Mouse (Mus musculus) intestine, postnatal 0 days (tissue): ENCODE measurements around the gene Serf2. TPM values are rescaled to one million over a fixed set of nuclear protein-coding genes. Genes with fewer than 3 reads are reported as not detected.
A peak's percentile ranks its signal among the peaks of the same experiment; 100 is the strongest.
"Not testable (repeated sequence)": the region's sequence is repeated elsewhere in the genome, so short reads cannot be mapped to it uniquely, and the experiment has no call there.

Source experiments
- ATAC-seq: fragments of 200-750 bp; cut with Nextera tagmentation; 2 replicates; pipeline ENCODE4 v1.8.0; 2017; ENCODE audit warnings: mild to moderate bottlenecking, moderate TSS enrichment, moderate library complexity
- H3K27ac ChIP-seq: fragments of 300-500 bp; sonication (generic); 2 replicates; pipeline ENCODE4 v1.5.1; 2014; ENCODE audit warnings: mild to moderate bottlenecking, low read depth, low read length, moderate library complexity
- H3K27me3 ChIP-seq: fragments of 300-500 bp; sonication (generic); replicated peaks from 2 replicates; pipeline ENCODE4 v1.6.1; 2014; ENCODE audit warnings: low read length, mixed read lengths; ENCODE audit not compliant: control insufficient read depth, insufficient read depth
- H3K36me3 ChIP-seq: fragments of 300-500 bp; sonication (generic); 2 replicates; pipeline ENCODE4 v1.6.1; 2014; ENCODE audit warnings: mild to moderate bottlenecking, moderate library complexity; ENCODE audit not compliant: control insufficient read depth, insufficient read depth
- H3K4me1 ChIP-seq: fragments of 300-500 bp; sonication (generic); replicated peaks from 2 replicates; pipeline ENCODE4 v1.6.1; 2014; ENCODE audit warnings: antibody characterized with exemption, low read length, mixed read lengths; ENCODE audit not compliant: control insufficient read depth, insufficient read depth
- H3K4me2 ChIP-seq: fragments of 300-500 bp; sonication (generic); replicated peaks from 2 replicates; pipeline ENCODE4 v1.6.1; 2014; ENCODE audit warnings: low read depth, mild to moderate bottlenecking, moderate library complexity
- H3K4me3 ChIP-seq: fragments of 300-500 bp; sonication (generic); 2 replicates; pipeline ENCODE4 v1.5.1; 2014; ENCODE audit warnings: low read depth, low read length
- H3K9ac ChIP-seq: fragments of 300-500 bp; sonication (generic); 2 replicates; pipeline ENCODE4 v1.6.1; 2014; ENCODE audit warnings: mild to moderate bottlenecking, low read depth, low read length
- H3K9me3 ChIP-seq: fragments of 300-500 bp; sonication (generic); 2 replicates; pipeline ENCODE4 v1.6.1; 2016; ENCODE audit warnings: mixed run types; ENCODE audit not compliant: control insufficient read depth
- CTCF ChIP-seq: sonication (generic); IDR thresholded peaks from 2 replicates; pipeline ENCODE4 v1.5.1; 2016; ENCODE audit warnings: low read depth, mild to moderate bottlenecking, control low read depth, antibody characterized with exemption, moderate library complexity
- WGBS: fragments of 180-500 bp; shearing (Covaris S2); extraction: QIAGEN DNeasy Blood & Tissue Kit; methylation state at CpG from one replicate; pipeline ENCODE4 v1.1.7; 2014; 5-methylcytosine and 5-hydroxymethylcytosine counted together
- polyA plus RNA-seq: library from polyadenylated mRNA; unstranded; fragments of >200 nt; fragmentation: Nextera tagmentation; extraction: Ambion mirVana; gene quantifications from 2 replicates; pipeline ENCODE4 v1.2.1, GENCODE M21; 2015

Serf2 gene
- polyA plus RNA-seq, 1 experiment from 2014 or later: 608 TPM

DNA sequence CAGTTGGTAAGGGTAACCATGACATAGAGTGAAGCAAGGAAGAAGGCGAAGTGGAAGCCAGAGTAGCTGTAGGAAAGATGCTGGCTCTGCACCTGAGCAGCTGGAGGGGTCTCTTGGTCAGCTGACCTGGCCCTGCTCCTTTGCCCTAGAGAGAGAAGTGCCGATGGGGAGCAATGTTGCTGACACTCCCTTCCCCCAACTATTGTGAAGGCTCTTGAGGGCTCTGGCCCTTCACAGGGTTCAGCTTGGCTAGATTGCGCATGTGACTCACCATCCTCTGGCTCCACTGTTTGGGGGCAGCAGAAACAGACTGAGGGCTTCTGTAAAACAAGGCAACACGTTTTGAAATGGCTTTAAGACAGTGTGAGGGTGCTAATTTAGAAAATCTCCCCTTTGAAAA is 3.4 kb downstream of the Serf2 start:
- Histone ChIP-seq H3K9me3 (no peaks in the 10 kb centered on the region), H3K27ac (no peak overlapping the region; the same call in 1 of the 2 replicates), H3K4me2 (no peak overlapping the region), H3K4me1 (0 out of 2 replicates have a peak, but pooled peaks cover 2% of the 10 kb centered on the region), H3K4me3 (no peak overlapping the region), H3K9ac (no peak overlapping the region), H3K27me3 (no peaks in the 10 kb centered on the region), H3K36me3 (peaks cover 23% of the 10 kb centered on the region)
- no peak for ATAC-seq
- 69% methylated on average over 4 of the region's 4 CpGs for WGBS
- no peak for TF ChIP-seq CTCF

DNA sequence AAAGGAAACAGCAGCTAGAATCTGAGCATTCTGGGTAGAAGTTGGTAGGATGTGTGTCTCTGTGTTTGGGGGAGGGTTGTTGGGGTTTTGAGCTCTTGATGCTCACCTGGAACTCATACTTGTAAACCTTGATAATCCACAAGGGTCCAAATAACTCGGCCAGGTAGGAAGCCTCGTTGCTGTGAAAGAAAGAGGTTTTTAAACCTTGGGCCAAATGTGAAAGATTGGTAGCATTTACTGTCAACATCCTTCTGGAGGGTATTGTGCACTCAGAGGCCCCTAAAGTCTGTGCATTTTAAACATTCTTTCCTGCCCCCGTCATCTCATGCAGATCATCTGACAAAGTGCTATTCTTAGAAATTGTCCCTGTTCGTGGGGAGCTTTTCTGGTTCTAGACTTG is 4.0 kb downstream of the Serf2 start, which contains the start of gene Hypk:
Hypk (plus strand) TSS at position 301 of the 400 bp plus-strand sequence.
- WGBS: 69% methylated on average over 4 of the region's 4 CpGs
- H3K4me2 ChIP-seq: no peak within 1 kb of the TSS
- H3K4me3 ChIP-seq: no peak within 1 kb of the TSS
- no peak within 1 kb of the TSS; the same call in 1 of the 2 replicates for H3K27ac ChIP-seq
- H3K27me3 ChIP-seq: no peaks in the 10 kb centered on the region
- no peaks in the 10 kb centered on the region for H3K9me3 ChIP-seq
- H3K9ac ChIP-seq: no peak within 1 kb of the TSS
- no peak for ATAC-seq
- peaks cover 23% of the 10 kb centered on the region for H3K36me3 ChIP-seq
- 0 out of 2 replicates have a peak, but pooled peaks cover 5% of the 10 kb centered on the region for H3K4me1 ChIP-seq
- no peak for TF ChIP-seq CTCF

DNA sequence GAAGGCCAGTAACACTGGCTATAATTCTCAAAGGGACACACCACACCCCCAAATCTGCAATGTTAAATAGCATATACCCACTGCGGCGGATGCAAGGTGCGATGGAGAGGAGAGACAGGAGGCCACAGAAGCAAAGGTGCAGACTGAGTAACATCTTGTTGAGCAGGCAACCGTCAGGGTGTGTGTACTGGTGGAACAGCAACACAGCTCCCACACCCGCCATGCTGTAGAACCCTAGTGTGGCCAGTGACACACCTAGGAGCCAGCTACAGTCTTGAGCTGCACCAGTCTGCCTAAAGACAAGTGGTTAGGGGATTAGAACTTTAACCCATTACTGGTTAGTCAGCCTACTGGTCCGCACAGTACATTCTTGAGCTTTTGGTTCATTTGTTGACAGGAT is 4.9 kb downstream of the Serf2 start:
- no peak for TF ChIP-seq CTCF
- no peak for ATAC-seq
- H3K4me1 ChIP-seq: 0 out of 2 replicates have a peak, but pooled peaks cover 8% of the 10 kb centered on the region
- H3K27me3 ChIP-seq: no peaks in the 10 kb centered on the region
- H3K9me3 ChIP-seq: no peaks in the 10 kb centered on the region
- H3K9ac ChIP-seq: no peak overlapping the region
- H3K36me3 ChIP-seq: peaks cover 28% of the 10 kb centered on the region
- no peak overlapping the region for H3K4me3 ChIP-seq
- 88% methylated on average over 6 of the region's 6 CpGs for WGBS
- no peak overlapping the region for H3K27ac ChIP-seq
- no peak overlapping the region for H3K4me2 ChIP-seq

DNA sequence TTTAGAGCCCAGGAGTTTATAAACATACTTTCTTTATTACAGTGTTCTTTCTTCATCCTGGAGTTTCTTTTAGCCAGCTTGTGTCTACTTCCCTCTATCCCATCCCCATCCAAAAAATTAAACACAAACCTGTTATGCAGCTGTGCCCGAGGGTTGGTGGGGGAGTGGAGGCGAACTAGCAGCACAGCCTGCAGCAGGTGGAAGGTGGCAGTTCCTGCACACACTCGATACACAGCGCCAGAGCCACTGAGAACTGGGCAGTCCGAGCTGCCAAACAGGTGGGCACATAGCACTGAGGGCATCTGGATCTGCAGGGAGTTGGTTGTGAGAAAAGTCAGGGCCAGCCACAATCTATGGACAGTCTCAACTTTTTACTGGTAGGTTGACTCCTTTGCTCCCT is 6.5 kb downstream of the Serf2 start:
- 82% methylated on average over 5 of the region's 5 CpGs for WGBS
- H3K36me3 ChIP-seq: peaks cover 28% of the 10 kb centered on the region
- no peak overlapping the region for H3K9ac ChIP-seq
- no peak overlapping the region for H3K4me2 ChIP-seq
- H3K27me3 ChIP-seq: no peaks in the 10 kb centered on the region
- H3K4me3 ChIP-seq: no peak overlapping the region
- H3K9me3 ChIP-seq: no peaks in the 10 kb centered on the region
- ATAC-seq: no peak
- TF ChIP-seq CTCF: no peak
- H3K27ac ChIP-seq: no peak overlapping the region
- 0 out of 2 replicates have a peak, but pooled peaks cover 8% of the 10 kb centered on the region for H3K4me1 ChIP-seq

DNA sequence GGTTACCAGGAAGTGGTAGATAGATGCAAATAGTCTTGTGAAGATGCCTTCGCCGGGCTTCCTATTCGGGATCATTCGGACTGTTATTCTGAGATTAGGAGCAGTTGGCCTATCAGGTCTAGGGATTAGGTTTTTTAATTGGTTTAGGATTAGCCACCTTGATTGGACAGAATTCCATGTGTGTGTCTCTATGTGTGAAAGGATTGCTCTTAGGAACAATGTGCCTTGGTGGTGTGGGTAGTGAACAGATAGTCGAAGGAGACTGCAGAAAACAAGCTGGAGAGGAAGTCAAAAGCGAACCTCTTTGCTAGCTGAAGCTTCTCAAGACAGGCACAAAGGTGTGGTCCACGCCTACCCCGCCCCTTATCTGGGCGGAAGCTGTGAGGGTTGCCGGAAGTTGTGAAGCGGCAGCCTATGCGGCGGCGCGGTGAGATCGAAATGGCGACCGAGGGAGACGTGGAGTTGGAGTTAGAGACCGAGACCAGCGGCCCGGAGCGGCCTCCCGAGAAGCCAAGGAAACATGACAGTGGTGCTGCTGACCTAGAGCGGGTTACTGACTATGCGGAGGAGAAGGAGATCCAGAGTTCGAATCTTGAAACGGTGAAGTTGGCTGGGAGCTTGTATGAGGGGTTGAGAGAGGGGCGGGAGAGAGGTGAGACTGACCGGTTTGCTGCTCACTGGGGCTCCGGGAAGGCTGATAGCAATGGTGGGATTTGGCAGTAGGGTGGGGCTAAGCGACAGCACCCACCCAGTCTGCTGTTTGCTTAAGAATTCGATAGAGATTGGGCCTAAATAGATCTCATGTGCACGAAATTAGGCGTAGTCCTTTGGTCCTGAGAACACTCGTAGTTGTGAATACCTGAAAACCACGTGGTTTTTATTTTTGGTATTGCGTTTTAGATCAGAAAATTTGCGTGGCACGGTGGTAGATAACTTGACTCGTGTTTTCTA is 8.0 kb downstream of the Serf2 start, which contains the start of gene Serinc4:
Serinc4 (minus strand) TSS at position 90 of the 951 bp plus-strand sequence.
- Histone ChIP-seq H3K9ac (peak within 1 kb of the TSS; percentile 72), H3K36me3 (peaks cover 23% of the 10 kb centered on the region), H3K27ac (peak within 1 kb of the TSS; percentile 81), H3K4me3 (peak within 1 kb of the TSS; percentile 74), H3K4me1 (0 out of 2 replicates have a peak, but pooled peaks cover 8% of the 10 kb centered on the region), H3K9me3 (no peaks in the 10 kb centered on the region), H3K4me2 (peak within 1 kb of the TSS; percentile 76), H3K27me3 (no peaks in the 10 kb centered on the region)
- TF ChIP-seq CTCF: no peak
- WGBS: 2% methylated on average over 41 of the region's 41 CpGs
- peak; percentile 87 for ATAC-seq

DNA sequence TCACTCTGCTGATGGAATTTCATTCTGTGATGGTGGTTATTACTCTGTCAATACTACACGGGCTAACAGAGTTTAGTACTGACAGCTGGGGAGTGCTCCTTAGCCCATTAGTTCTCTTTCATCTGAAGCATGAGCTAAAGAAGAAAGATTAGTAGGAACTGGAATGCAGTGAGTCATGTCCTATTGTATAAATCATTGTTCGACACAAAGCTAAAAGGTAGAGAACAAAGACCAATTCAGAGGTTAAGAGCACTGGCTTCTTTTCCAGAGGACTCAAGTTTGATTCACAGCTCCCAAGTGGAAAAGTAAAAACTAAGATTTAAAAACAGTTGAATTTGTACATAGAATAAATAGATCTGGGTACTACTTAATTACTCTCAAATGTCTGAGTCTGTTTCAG is 11.1 kb downstream of the Serf2 start:
- 46% methylated on average over 2 of the region's 2 CpGs for WGBS
- Histone ChIP-seq H3K9ac (no peak overlapping the region), H3K27ac (no peak overlapping the region), H3K36me3 (peaks cover 5% of the 10 kb centered on the region; the same call in 1 of the 2 replicates), H3K4me1 (0 out of 2 replicates have a peak, but pooled peaks cover 8% of the 10 kb centered on the region), H3K9me3 (no peaks in the 10 kb centered on the region), H3K4me3 (no peak overlapping the region), H3K4me2 (no peak overlapping the region), H3K27me3 (no peaks in the 10 kb centered on the region)
- no peak for ATAC-seq
- TF ChIP-seq CTCF: no peak

DNA sequence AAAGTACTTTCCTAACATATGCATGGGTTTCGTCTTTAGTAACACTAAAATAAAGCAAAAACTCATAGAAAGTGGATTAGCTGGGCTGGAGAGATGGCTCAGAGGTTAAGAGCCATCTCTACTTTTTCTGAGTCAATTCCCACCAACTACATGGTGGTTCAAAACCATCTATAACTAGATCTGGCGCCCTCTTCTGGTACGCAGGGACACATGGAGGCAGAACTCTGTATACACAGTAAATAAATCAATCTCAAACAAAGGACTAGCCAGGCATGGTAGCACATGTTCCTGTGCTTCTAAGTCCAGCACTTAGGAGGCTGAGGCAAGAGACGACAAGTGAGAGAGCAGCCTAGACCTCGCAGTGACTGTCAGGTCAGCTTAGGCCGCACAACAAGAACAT is 20.0 kb downstream of the Serf2 start:
- not testable (repeated sequence) for H3K27me3 ChIP-seq, H3K9ac ChIP-seq, H3K4me3 ChIP-seq, ATAC-seq, H3K36me3 ChIP-seq, H3K27ac ChIP-seq, H3K4me1 ChIP-seq, H3K4me2 ChIP-seq, H3K9me3 ChIP-seq
- WGBS: 67% methylated on average over 1 of the region's 6 CpGs
